Mouse (Mus musculus) ovary, postnatal 10 days (tissue): Measurements from ENCODE around the gene Hspg2.
"Not testable (repeated sequence)": the region's sequence is repeated elsewhere in the genome, so short reads cannot be mapped to it uniquely, and the experiment has no call there.

Experiments
- DNase-seq: peaks from one replicate; pipeline ENCODE4 v3.0.0; 2022; ENCODE audit warnings: low spot score

Hspg2 gene

DNA sequence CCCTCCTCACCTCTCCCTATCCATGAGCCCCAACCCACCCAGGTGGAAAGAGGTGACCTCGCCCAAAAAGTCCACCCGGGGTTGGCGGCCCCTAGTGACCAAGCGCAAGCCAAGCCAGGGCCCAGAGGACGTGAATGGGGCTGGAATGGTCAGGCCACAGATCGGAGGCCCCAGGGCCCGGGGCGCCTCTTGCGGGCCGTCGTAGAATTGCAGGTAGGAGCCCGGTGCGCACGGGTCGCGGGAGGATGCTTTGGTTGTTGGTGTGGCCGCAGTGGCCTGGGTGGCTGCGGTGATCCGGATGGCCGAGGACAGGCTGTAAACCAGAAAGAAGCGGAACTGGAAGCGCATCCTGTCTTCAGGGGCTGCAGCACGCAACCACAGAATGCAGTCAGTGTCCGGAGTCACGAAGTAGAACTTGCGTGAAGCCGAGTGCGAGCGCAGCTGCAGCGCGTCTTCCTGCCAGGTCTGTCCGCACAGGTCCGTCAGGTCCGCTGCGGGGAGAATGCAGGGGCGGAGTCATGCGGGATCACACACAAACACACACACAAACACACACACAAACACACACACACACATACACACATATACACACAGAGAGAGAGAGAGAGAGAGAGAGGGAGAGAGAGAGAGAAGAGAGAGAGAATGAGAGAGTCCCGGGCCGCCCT is 109.7 kb downstream of the Hspg2 start:
- peak; percentile 35 for DNase-seq

DNA sequence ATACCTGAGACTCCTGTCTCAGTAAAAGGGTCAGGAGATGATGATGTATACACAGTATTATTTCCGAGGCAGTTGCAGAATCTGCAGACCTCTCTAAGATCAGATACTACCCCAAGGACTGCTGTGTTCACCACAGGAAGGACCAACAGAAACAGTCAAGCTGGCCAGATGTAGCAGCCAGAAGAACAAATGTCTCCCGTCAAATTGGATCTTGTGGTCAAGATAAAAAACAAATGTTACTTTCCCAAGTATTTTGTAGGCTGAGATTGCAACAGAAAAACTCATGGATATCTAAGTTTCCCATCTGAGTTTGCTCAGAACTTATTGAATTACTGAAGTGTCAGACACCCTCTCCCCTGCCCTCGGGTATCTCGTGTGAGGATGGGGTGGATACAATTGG is 111.2 kb downstream of the Hspg2 start:
- no peak for DNase-seq

DNA sequence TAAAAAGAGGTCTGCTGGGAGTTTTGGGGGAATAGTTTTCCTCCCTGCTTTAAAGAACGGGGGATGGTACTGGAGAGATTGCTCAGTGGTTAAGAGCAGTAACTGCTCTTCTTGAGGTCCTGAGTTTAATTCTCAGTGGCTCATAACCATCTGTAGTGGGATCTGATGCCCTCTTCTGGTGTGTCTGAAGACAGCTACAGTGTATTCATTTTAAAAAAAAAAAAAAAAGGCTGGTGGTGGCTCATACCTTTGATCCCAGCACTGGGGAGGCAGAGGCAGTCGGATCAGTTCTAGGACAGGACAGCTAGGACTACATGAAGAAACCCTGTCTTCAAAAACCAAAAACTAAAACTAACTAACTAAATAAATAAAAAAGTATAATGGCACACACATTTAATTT is 111.7 kb downstream of the Hspg2 start:
- DNase-seq, result no peak

- no peak for DNase-seq
Measured at GRCm38 (mm10) chr4:137581815-137582214, 113.2 kb downstream of the Hspg2 start.

- DNase-seq, result not testable (repeated sequence)
Measured at GRCm38 (mm10) chr4:137589095-137589494, 120.5 kb downstream of the Hspg2 start.

- DNase-seq, result no peak
Measured at GRCm38 (mm10) chr4:137589586-137589985, 121.0 kb downstream of the Hspg2 start.

DNA sequence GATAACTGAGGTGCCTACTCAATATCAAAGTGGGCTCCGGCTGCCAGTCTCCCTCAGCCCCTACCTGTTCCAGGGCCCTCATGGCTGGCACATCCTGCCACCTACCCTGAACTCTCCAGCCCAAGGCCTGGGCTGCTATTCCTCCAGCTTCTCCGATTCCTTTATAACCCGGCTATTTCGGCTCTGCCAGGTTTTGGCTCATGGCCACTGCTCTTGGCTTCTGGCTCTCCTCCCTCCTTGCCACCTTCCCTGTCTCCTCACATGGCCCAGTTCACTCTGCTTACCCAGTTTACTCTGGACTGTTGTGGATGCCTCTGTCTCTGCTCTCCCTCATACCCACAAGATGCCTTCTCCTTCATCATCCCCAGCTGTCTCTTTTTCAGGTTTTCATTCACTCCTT is 122.4 kb downstream of the Hspg2 start:
- DNase-seq, result no peak

DNA sequence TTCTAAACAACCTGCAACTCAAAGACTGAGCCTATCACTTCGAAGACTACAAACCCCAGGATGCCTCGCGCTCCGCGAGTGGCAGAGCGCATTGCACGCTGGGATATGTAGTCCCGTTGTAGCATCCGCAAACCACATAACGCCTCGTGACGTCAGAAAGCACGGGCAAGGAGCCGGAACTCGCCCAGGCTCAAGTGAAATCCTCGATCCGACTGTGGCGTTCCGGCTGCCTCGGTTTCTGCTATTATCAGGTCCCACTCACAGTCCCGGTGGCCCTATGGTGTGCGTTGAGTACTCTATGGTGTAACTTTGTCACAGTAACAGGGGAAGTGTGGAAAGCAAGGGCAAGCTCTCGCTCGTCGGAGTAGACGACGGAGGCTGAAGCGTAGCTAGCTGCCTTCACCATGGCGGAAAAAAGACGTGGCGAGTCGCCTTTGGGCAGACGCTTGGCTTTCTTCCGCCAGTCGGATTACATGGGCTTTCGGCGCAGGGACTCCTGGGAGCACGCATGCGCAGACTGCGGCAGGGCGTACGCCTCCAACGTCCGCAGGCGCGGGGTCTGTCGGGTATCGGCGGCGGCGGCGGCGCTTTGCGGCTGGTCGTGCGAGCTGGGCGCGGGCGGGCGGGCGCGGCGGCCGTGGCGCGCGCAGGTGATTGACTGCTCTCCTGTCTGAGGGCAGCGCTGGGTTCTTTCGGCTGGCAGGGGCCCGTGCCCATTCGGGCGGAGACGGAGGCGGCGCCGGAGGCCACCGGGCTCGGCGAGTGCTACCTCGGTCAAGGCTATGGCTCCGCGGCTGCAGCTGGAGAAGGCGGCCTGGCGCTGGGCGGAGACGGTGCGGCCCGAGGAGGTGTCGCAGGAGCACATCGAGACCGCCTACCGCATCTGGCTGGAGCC is 125.3 kb downstream of the Hspg2 start, which contains the start of gene Usp48:
Gene Usp48 (plus strand): TSS at position 155 of the 895 bp plus-strand sequence.
- peak; percentile 98 for DNase-seq

DNA sequence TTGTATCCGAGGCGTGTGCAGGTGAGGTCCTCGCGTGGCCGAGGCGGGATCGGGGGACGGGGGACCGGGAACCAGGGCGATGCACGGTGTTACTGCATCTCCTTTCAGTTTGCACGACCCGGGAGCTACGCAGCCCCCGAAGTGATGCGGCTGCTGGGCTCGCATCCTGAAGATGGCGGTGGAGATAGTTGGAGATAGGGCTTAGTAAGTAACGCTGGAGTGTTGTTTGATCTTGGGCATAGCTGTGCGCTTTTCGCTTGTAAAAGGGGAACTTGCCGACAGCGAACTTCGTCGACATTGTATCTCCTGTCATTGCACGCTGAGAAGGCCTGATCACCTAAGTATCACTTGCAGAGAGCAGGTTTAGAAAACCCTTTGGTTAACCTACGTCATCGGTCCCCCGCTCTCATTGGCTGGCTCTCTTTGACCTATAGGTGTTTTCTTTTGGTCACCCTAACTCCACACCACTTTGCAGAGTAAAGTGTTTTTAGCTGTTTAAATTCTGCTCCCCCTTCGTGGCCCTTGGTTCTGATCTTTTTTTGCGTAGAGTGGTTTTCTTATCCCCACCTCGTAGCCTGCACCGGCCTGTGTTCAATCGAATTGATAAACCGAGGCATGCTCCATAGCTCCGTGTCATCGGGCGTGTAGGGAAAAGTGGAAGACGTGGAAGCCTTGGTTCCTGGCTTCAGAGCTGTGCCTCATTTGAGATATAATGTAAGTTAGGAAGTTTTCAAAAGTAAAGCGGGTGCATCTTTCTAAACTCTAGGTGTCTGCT is 126.1 kb downstream of the Hspg2 start:
- DNase-seq, result peak; percentile 19

DNA sequence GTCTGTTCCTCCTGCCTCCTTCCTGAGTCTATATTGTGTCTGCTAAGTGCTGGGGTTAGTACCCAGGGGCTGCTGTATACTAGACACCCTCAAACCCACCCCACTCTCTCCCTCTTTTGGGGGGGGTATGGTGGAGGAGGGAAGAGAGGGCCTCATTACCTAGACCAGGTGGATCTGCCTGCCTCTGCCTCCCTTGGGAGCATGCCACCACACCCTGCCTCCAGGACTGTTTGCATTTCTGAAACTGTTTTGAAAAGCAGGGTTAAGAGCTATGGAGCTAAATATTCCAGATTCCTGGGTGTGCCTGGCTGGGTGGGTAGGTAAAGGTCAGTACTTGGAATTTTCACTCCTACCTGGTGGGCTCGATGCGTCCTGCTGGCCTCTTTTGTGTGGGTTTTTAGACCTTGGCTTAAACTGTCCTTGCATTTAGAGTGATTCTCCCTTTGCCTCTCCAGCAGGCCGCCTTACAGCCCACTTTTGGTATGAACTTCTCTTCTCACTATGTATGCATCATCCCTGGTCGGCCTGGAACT is 128.6 kb downstream of the Hspg2 start:
- DNase-seq, result no peak

DNA sequence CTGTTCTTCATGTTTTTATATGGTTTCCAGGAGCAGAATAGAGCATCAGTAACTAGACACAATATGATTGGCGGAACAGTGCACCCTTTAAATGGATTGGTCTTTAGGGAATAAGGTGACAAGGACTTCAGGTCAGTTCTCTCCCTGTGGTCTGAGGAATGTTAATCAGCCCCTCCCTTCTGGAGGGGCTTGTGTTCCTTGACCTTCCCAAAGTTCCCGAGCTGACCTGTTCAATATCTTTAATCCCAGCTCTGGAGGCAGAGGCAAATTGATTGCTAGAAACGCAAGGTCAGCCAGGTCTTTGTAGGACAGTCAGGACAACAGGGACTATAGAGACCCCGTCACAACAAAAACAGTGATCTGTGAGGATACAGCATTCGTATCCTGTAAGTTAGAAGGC is 130.0 kb downstream of the Hspg2 start:
- no peak for DNase-seq

- no peak for DNase-seq
Measured at GRCm38 (mm10) chr4:137603449-137604171, 135.0 kb downstream of the Hspg2 start.

DNA sequence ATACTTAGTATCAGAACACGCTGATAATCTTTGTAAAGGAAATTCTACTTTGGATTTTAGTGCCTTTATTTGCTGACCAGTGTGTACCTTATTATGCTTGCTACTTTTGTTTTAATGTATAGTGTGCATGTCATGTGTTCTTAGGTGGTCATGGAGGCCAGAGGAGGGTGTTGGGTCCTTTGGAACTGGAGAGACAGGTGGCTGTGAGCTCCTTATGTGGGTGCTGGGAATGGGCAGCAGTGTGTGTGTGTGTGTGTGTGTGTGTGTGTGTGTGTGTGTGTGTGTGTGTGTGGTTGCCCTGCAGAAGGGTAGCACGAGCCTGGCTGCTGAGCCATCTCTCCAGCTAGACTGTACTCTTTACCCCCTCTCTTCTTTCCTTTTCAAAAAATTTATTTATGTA is 138.5 kb downstream of the Hspg2 start:
- no peak for DNase-seq

DNA sequence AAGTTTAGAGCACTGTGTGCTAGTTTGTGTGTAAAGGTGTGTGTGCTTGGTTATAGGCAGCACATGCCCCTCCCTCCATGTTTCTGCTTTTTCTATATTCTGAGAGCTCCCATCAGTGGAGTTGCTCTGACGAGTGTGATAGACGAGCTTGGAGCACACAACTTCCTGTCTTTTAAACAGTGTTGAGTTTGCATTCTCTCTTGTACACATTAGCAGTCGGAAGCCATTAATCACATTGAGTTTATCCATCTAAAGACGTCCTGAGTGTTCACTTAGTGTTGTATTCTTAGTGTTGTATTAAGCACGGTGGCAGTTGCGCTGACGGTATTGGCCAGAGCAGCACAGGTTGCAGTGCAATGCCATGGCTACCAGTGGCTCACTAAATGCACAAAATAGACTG is 140.7 kb downstream of the Hspg2 start:
- no peak for DNase-seq

DNA sequence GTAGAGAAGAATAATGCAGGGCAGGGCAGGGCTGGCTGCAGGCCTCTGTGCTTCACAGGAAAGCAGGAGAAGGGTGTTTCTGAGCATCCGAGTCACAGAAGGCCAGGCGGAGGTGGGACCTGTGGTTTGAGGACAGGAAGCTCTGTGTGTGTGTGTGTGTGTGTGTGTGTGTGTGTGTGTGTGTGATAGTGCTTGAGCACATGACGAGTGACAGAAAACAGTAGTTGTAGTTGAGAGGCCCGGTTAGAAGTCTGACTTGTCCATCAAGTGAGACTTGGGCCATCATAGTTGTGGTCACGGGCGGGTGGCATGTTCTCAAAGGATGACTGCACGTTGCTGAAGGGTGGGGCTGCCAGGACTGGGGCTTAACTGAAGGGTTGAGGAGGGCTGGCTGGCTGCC is 141.1 kb downstream of the Hspg2 start:
- DNase-seq, result no peak

- no peak for DNase-seq
Measured at GRCm38 (mm10) chr4:137610256-137610655, 141.7 kb downstream of the Hspg2 start.
